Mouse (Mus musculus) liver, adult 2 months (tissue): Measurements from ENCODE around the gene Cntn4.

Experiments
- CTCF ChIP-seq: fragments of 200-500 bp; IDR thresholded peaks from 2 replicates; pipeline ENCODE4 v1.5.1; 2011; ENCODE audit warnings: low read depth, low read length, control low read depth
- POLR2A ChIP-seq: fragments of 200-500 bp; IDR thresholded peaks from 2 replicates; pipeline ENCODE4 v1.6.1; 2011; ENCODE audit warnings: low read length, control low read depth; ENCODE audit not compliant: insufficient read depth; ENCODE audit errors: extremely low read depth

- TF ChIP-seq CTCF: no peak
- no peak for TF ChIP-seq POLR2A
Measured at GRCm38 (mm10) chr6:106408634-106409033, 731.2 kb downstream of the Cntn4 start.
